Comparison of ENCODE assay signal across 8 mouse cellular contexts in the genomic region with DNA sequence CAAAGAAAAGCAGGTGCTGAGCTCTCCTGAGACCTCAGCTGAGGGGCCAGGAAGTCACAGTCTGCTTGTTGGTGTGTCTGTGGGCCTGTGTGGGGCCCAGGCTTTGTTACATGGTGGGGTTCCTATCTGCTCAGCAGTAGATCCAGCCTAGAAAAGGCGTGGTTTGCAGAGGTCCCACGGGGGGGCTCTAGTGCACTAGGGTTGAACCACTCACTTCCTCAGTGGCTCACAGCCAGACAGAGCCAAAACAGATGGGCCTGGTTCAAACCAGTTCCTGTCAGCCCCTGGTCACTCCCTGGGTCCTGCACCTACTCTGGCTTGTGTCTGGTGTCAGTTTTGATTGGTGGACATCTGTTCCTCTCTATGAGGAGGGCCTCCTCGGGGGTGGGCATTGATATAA.
DNase-seq lines count a peak whose midpoint lies in the region; ATAC-seq and TF ChIP-seq lines count a peak whose summit lies in the region.

No protein-coding gene starts in this region.

- H3K9me3 ChIP-seq in lung, embryonic 15.5 days, result no peaks in the 10 kb centered on the region

- no peak overlapping the region for H3K9ac ChIP-seq in lung, embryonic 15.5 days

- no peak for TF ChIP-seq POLR2A in kidney, adult 2 months (IDR thresholded peaks at IDR 0.05; ENCODE audit: low read depth, low read length)
- no peak for TF ChIP-seq POLR2A in cerebellum, adult 2 months (IDR thresholded peaks at IDR 0.05; ENCODE audit: borderline replicate concordance, insufficient read depth, low read length)

- intact Hi-C loops in left cerebral cortex, postnatal 14 days (cut with DNase I), result no loop called here
- intact Hi-C loops in left cerebral cortex, adult 2 months (cut with DNase I), result no loop called here

- no peaks in the 10 kb centered on the region for H3K36me3 ChIP-seq in kidney, adult 2 months (ENCODE audit: control insufficient read depth, insufficient read depth, low read length)
- no peaks in the 10 kb centered on the region for H3K36me3 ChIP-seq in lung, embryonic 15.5 days

- no peak overlapping the region for H3K4me2 ChIP-seq in lung, embryonic 15.5 days

- WGBS in kidney, adult 2 months, result 23% methylated on average over 3 of the region's 3 CpGs
- 9% methylated on average over 3 of the region's 3 CpGs for WGBS in lung, embryonic 15.5 days
- 40% methylated on average over 3 of the region's 3 CpGs for WGBS in cerebellum, adult 2 months

- H3K4me3 ChIP-seq in left cerebral cortex, adult 2 months, result no peak overlapping the region
- H3K4me3 ChIP-seq in kidney, adult 2 months (ENCODE audit: insufficient read depth, low read depth, low read length), result no peak overlapping the region
- H3K4me3 ChIP-seq in lung, embryonic 15.5 days, result no peak overlapping the region
- H3K4me3 ChIP-seq in cerebellum, adult 2 months (replicated peaks; ENCODE audit: insufficient read depth, low read depth, low read length), result no peak overlapping the region

- H3K27ac ChIP-seq in left cerebral cortex, adult 2 months, result no peak overlapping the region
- H3K27ac ChIP-seq in kidney, adult 2 months (ENCODE audit: insufficient read depth, low read depth, low read length), result no peak overlapping the region
- no peak overlapping the region for H3K27ac ChIP-seq in lung, embryonic 15.5 days
- no peak overlapping the region for H3K27ac ChIP-seq in cerebellum, adult 2 months (ENCODE audit: insufficient read depth, low read length)

- peak; percentile 72 for ATAC-seq in granulocyte monocyte progenitor cell, adult 5-6 weeks (replicated peaks; ENCODE audit: poor library complexity, severe bottlenecking)
- peak; percentile 71 for ATAC-seq in lung, embryonic 15.5 days (ENCODE audit: borderline replicate concordance, extremely low read depth, low FRiP score, low TSS enrichment)

- H3K27me3 ChIP-seq in kidney, adult 2 months (replicated peaks; ENCODE audit: control insufficient read depth, insufficient read depth, low read length), result no peaks in the 10 kb centered on the region
- H3K27me3 ChIP-seq in lung, embryonic 15.5 days, result peaks cover 26% of the 10 kb centered on the region
- no peaks in the 10 kb centered on the region for H3K27me3 ChIP-seq in cerebellum, adult 2 months (ENCODE audit: control insufficient read depth, insufficient read depth, low read length)

- no peak; the same call in 1 of the 2 replicates for TF ChIP-seq CTCF in left cerebral cortex, adult 2 months (IDR thresholded peaks at IDR 0.05)
- TF ChIP-seq CTCF in kidney, adult 2 months (conservative IDR thresholded peaks at IDR 0.05; ENCODE audit: insufficient read depth, insufficient read length, low read depth, low read length), result peak; percentile 34; the same call in 1 of the 2 replicates
- no peak for TF ChIP-seq CTCF in cerebellum, adult 2 months (IDR thresholded peaks at IDR 0.05; ENCODE audit: borderline replicate concordance, insufficient read depth, low read depth, low read length)

- H3K4me1 ChIP-seq in kidney, adult 2 months (ENCODE audit: control insufficient read depth, insufficient read depth, low read length), result no peaks in the 10 kb centered on the region
- peaks cover 22% of the 10 kb centered on the region for H3K4me1 ChIP-seq in lung, embryonic 15.5 days
- peaks cover 10% of the 10 kb centered on the region for H3K4me1 ChIP-seq in cerebellum, adult 2 months (ENCODE audit: control insufficient read depth, insufficient read depth, low read length)

- DNase-seq in left cerebral cortex, postnatal 14 days (ENCODE audit: low spot score in 2 of 2), result peak; percentile 50 to 76
- no peak for DNase-seq in left cerebral cortex, adult 2 months (ENCODE audit: extremely low spot score in 1 of 2, low spot score in 2 of 2)
- peak; percentile 62 for DNase-seq in adrenal gland, postnatal 10 days
- peak; percentile 77 for DNase-seq in kidney, adult 2 months
- DNase-seq in spleen, adult 18-20 months, result peak; percentile 77 to 82
- no peak for DNase-seq in cerebellum, adult 2 months

Comparison
In these comparisons a context has a peak if more than half of its experiments do, and no peak if none do; other contexts are left out.
1. DNase-seq: peak in left cerebral cortex, postnatal 14 days (2 of 2), adrenal gland, postnatal 10 days (single experiment), kidney, adult 2 months (single experiment) and spleen, adult 18-20 months (2 of 2); none in left cerebral cortex, adult 2 months (0 of 2) and cerebellum, adult 2 months (0 of 2).